Mouse (Mus musculus): ENCODE results near the gene Ltbp4. TPM values are rescaled to one million over a fixed set of nuclear protein-coding genes. Genes with fewer than 3 reads are reported as not detected.

Gene Ltbp4
- polyA plus RNA-seq, 1 experiment from 2014 or later, result 63.5 TPM

- H3K4me1 ChIP-seq (ENCODE audit: control insufficient read depth, insufficient read depth, low read length), result peaks cover 20% of the 10 kb centered on the region
- no peak overlapping the region for H3K9ac ChIP-seq (ENCODE audit: low read length)
- H3K9me3 ChIP-seq (replicated peaks; ENCODE audit: control insufficient read depth, low read length), result no peaks in the 10 kb centered on the region
- ATAC-seq (replicated peaks; ENCODE audit: extremely low read depth, insufficient read depth, low FRiP score), result no peak
- WGBS, result 66% methylated on average over 2 of the region's 2 CpGs
- H3K27ac ChIP-seq (ENCODE audit: low read length), result no peak overlapping the region
- H3K4me3 ChIP-seq (ENCODE audit: low read length), result no peak overlapping the region
- H3K36me3 ChIP-seq (ENCODE audit: control insufficient read depth, insufficient read depth), result no peaks in the 10 kb centered on the region
- peaks cover 19% of the 10 kb centered on the region for H3K27me3 ChIP-seq (ENCODE audit: control insufficient read depth, insufficient read depth, low read length)
- H3K4me2 ChIP-seq (ENCODE audit: low read depth, low read length), result no peak overlapping the region
These were observed 21.7 kb upstream of the Ltbp4 start for GRCm38 (mm10) chr7:27359162-27359561.

GRCm38 (mm10) chr7:27357595-27357978 lies 20.1 kb upstream of the Ltbp4 start:
- H3K9me3 ChIP-seq (replicated peaks; ENCODE audit: control insufficient read depth, low read length), result no peaks in the 10 kb centered on the region
- ATAC-seq (replicated peaks; ENCODE audit: extremely low read depth, insufficient read depth, low FRiP score), result no peak
- H3K36me3 ChIP-seq (ENCODE audit: control insufficient read depth, insufficient read depth), result no peaks in the 10 kb centered on the region
- peak overlapping the region; percentile 91 for H3K4me2 ChIP-seq (ENCODE audit: low read depth, low read length)
- H3K27ac ChIP-seq (ENCODE audit: low read length), result peak overlapping the region; percentile 75; the same call in 1 of the 2 replicates
- H3K4me3 ChIP-seq (ENCODE audit: low read length), result peak overlapping the region; percentile 78
- peaks cover 5% of the 10 kb centered on the region; the same call in 1 of the 2 replicates for H3K27me3 ChIP-seq (ENCODE audit: control insufficient read depth, insufficient read depth, low read length)
- no peak overlapping the region for H3K9ac ChIP-seq (ENCODE audit: low read length)
- H3K4me1 ChIP-seq (ENCODE audit: control insufficient read depth, insufficient read depth, low read length), result peaks cover 17% of the 10 kb centered on the region
- 24% methylated on average over 3 of the region's 3 CpGs for WGBS

- 2% methylated on average over 27 of the region's 27 CpGs for WGBS
- H3K36me3 ChIP-seq (ENCODE audit: control insufficient read depth, insufficient read depth), result no peaks in the 10 kb centered on the region
- peaks cover 17% of the 10 kb centered on the region for H3K4me1 ChIP-seq (ENCODE audit: control insufficient read depth, insufficient read depth, low read length)
These were observed 19.5 kb upstream of the Ltbp4 start, which contains the start of gene Gm20479 for GRCm38 (mm10) chr7:27356861-27357594. Gene Gm20479, minus strand, starts transcription at chr7:27357419.

GRCm38 (mm10) chr7:27356248-27356647 lies 18.8 kb upstream of the Ltbp4 start:
- H3K9me3 ChIP-seq (replicated peaks; ENCODE audit: control insufficient read depth, low read length), result no peaks in the 10 kb centered on the region
- ATAC-seq (replicated peaks; ENCODE audit: extremely low read depth, insufficient read depth, low FRiP score), result peak; percentile 34
- H3K36me3 ChIP-seq (ENCODE audit: control insufficient read depth, insufficient read depth), result no peaks in the 10 kb centered on the region
- H3K4me3 ChIP-seq (ENCODE audit: low read length), result peak overlapping the region; percentile 78
- H3K9ac ChIP-seq (ENCODE audit: low read length), result peak overlapping the region; percentile 68
- H3K4me2 ChIP-seq (ENCODE audit: low read depth, low read length), result peak overlapping the region; percentile 91
- WGBS, result under 1% methylated on average over 16 of the region's 16 CpGs
- no peaks in the 10 kb centered on the region for H3K27me3 ChIP-seq (ENCODE audit: control insufficient read depth, insufficient read depth, low read length)
- H3K4me1 ChIP-seq (ENCODE audit: control insufficient read depth, insufficient read depth, low read length), result peaks cover 17% of the 10 kb centered on the region
- H3K27ac ChIP-seq (ENCODE audit: low read length), result peak overlapping the region; percentile 75

More at GRCm38 (mm10) chr7:27356861-27357594, 19.5 kb upstream of the Ltbp4 start, which contains the start of gene Gm20479:
- H3K9ac ChIP-seq (ENCODE audit: low read length), result peak within 1 kb of the TSS; percentile 68
- no peaks in the 10 kb centered on the region for H3K9me3 ChIP-seq (replicated peaks; ENCODE audit: control insufficient read depth, low read length)
- no peak for ATAC-seq (replicated peaks; ENCODE audit: extremely low read depth, insufficient read depth, low FRiP score)
- 0 out of 2 replicates have a peak, but pooled peaks cover under 1% of the 10 kb centered on the region for H3K27me3 ChIP-seq (ENCODE audit: control insufficient read depth, insufficient read depth, low read length)
- H3K4me3 ChIP-seq (ENCODE audit: low read length), result peak within 1 kb of the TSS; percentile 78
- peak within 1 kb of the TSS; percentile 75 for H3K27ac ChIP-seq (ENCODE audit: low read length)
- peak within 1 kb of the TSS; percentile 91 for H3K4me2 ChIP-seq (ENCODE audit: low read depth, low read length)

- under 1% methylated on average over 34 of the region's 34 CpGs for whole genome bisulfite sequencing
- H3K27ac ChIP-seq (ENCODE audit: low read length), result peak within 1 kb of the TSS; percentile 75
These were observed 18.3 kb upstream of the Ltbp4 start, which contains the start of gene Shkbp1 for GRCm38 (mm10) chr7:27355745-27356240. Gene Shkbp1, minus strand, starts transcription at chr7:27356019.

GRCm38 (mm10) chr7:27355261-27355660 lies 17.8 kb upstream of the Ltbp4 start:
- H3K36me3 ChIP-seq (ENCODE audit: control insufficient read depth, insufficient read depth), result peaks cover 4% of the 10 kb centered on the region; the same call in 1 of the 2 replicates
- H3K4me3 ChIP-seq (ENCODE audit: low read length), result peak overlapping the region; percentile 78
- H3K9me3 ChIP-seq (replicated peaks; ENCODE audit: control insufficient read depth, low read length), result no peaks in the 10 kb centered on the region
- peaks cover 14% of the 10 kb centered on the region for H3K4me1 ChIP-seq (ENCODE audit: control insufficient read depth, insufficient read depth, low read length)
- WGBS, result 8% methylated on average over 14 of the region's 14 CpGs
- peak overlapping the region; percentile 91 for H3K4me2 ChIP-seq (ENCODE audit: low read depth, low read length)
- no peak overlapping the region for H3K27ac ChIP-seq (ENCODE audit: low read length)
- peak overlapping the region; percentile 72 for H3K9ac ChIP-seq (ENCODE audit: low read length)
- no peaks in the 10 kb centered on the region for H3K27me3 ChIP-seq (ENCODE audit: control insufficient read depth, insufficient read depth, low read length)
- ATAC-seq (replicated peaks; ENCODE audit: extremely low read depth, insufficient read depth, low FRiP score), result no peak

More at GRCm38 (mm10) chr7:27355745-27356240, 18.3 kb upstream of the Ltbp4 start, which contains the start of gene Shkbp1:
- Histone ChIP-seq H3K4me2 (ENCODE audit: low read depth, low read length) (peak within 1 kb of the TSS; percentile 91), H3K27me3 (ENCODE audit: control insufficient read depth, insufficient read depth, low read length) (no peaks in the 10 kb centered on the region), H3K4me3 (ENCODE audit: low read length) (peak within 1 kb of the TSS; percentile 78), H3K36me3 (ENCODE audit: control insufficient read depth, insufficient read depth) (no peaks in the 10 kb centered on the region; the same call in 1 of the 2 replicates), H3K9me3 (replicated peaks; ENCODE audit: control insufficient read depth, low read length) (no peaks in the 10 kb centered on the region), H3K9ac (ENCODE audit: low read length) (peak within 1 kb of the TSS; percentile 72), H3K4me1 (ENCODE audit: control insufficient read depth, insufficient read depth, low read length) (peaks cover 14% of the 10 kb centered on the region)
- peak; percentile 92 for ATAC-seq (replicated peaks; ENCODE audit: extremely low read depth, insufficient read depth, low FRiP score)

GRCm38 (mm10) chr7:27354783-27355182 lies 17.3 kb upstream of the Ltbp4 start:
- Histone ChIP-seq H3K27ac (ENCODE audit: low read length) (no peak overlapping the region), H3K4me3 (ENCODE audit: low read length) (peak overlapping the region; percentile 78; the same call in 1 of the 2 replicates), H3K4me2 (ENCODE audit: low read depth, low read length) (peak overlapping the region; percentile 91), H3K36me3 (ENCODE audit: control insufficient read depth, insufficient read depth) (peaks cover 5% of the 10 kb centered on the region; the same call in 1 of the 2 replicates), H3K9ac (ENCODE audit: low read length) (no peak overlapping the region), H3K4me1 (ENCODE audit: control insufficient read depth, insufficient read depth, low read length) (peaks cover 14% of the 10 kb centered on the region), H3K27me3 (ENCODE audit: control insufficient read depth, insufficient read depth, low read length) (no peaks in the 10 kb centered on the region), H3K9me3 (replicated peaks; ENCODE audit: control insufficient read depth, low read length) (no peaks in the 10 kb centered on the region)
- WGBS, result 46% methylated on average over 4 of the region's 4 CpGs
- no peak for ATAC-seq (replicated peaks; ENCODE audit: extremely low read depth, insufficient read depth, low FRiP score)

- no peak overlapping the region for H3K4me3 ChIP-seq (ENCODE audit: low read length)
- H3K9me3 ChIP-seq (replicated peaks; ENCODE audit: control insufficient read depth, low read length), result no peaks in the 10 kb centered on the region
- H3K27me3 ChIP-seq (ENCODE audit: control insufficient read depth, insufficient read depth, low read length), result no peaks in the 10 kb centered on the region
- no peak overlapping the region for H3K9ac ChIP-seq (ENCODE audit: low read length)
- peaks cover 5% of the 10 kb centered on the region; the same call in 1 of the 2 replicates for H3K36me3 ChIP-seq (ENCODE audit: control insufficient read depth, insufficient read depth)
- 40% methylated on average over 6 of the region's 6 CpGs for WGBS
- no peak overlapping the region for H3K27ac ChIP-seq (ENCODE audit: low read length)
- peaks cover 14% of the 10 kb centered on the region for H3K4me1 ChIP-seq (ENCODE audit: control insufficient read depth, insufficient read depth, low read length)
- ATAC-seq (replicated peaks; ENCODE audit: extremely low read depth, insufficient read depth, low FRiP score), result no peak
- 0 out of 2 replicates have a peak overlapping the region, but pooled peaks have one; percentile 14 for H3K4me2 ChIP-seq (ENCODE audit: low read depth, low read length)
These were observed 16.7 kb upstream of the Ltbp4 start for GRCm38 (mm10) chr7:27354144-27354543.

GRCm38 (mm10) chr7:27345444-27345843 lies 8.0 kb upstream of the Ltbp4 start:
- Histone ChIP-seq H3K9me3 (replicated peaks; ENCODE audit: control insufficient read depth, low read length) (no peaks in the 10 kb centered on the region), H3K9ac (ENCODE audit: low read length) (no peak overlapping the region), H3K36me3 (ENCODE audit: control insufficient read depth, insufficient read depth) (peaks cover 14% of the 10 kb centered on the region), H3K4me3 (ENCODE audit: low read length) (no peak overlapping the region), H3K27me3 (ENCODE audit: control insufficient read depth, insufficient read depth, low read length) (peaks cover 2% of the 10 kb centered on the region; the same call in 1 of the 2 replicates), H3K4me1 (ENCODE audit: control insufficient read depth, insufficient read depth, low read length) (no peaks in the 10 kb centered on the region), H3K27ac (ENCODE audit: low read length) (no peak overlapping the region), H3K4me2 (ENCODE audit: low read depth, low read length) (no peak overlapping the region)
- WGBS, result 25% methylated on average over 6 of the region's 6 CpGs
- no peak for ATAC-seq (replicated peaks; ENCODE audit: extremely low read depth, insufficient read depth, low FRiP score)
